Mouse (Mus musculus) CH12.LX (cell line): ENCODE measurements around the gene Mmp17. TPM values are rescaled to one million over a fixed set of nuclear protein-coding genes. Genes with fewer than 3 reads are reported as not detected.

Experiments used
- DNase-seq: peaks from one replicate; pipeline ENCODE4 v3.0.0-alpha.2; 2013; ENCODE audit errors: extremely low read depth
- H3K27ac ChIP-seq: 2 replicates; pipeline ENCODE4 v1.5.1; 2012; ENCODE audit warnings: low read depth, mild to moderate bottlenecking, control low read depth, moderate library complexity; ENCODE audit not compliant: insufficient read depth
- H3K27me3 ChIP-seq: replicated peaks from 2 replicates; pipeline ENCODE3; 2012; ENCODE audit warnings: inconsistent platforms
- H3K36me3 ChIP-seq, 2 experiments: replicated peaks in 1 of 2; 2 replicates each; pipeline versions ENCODE3 to v1.6.1; 2012; ENCODE audit warnings: inconsistent platforms in 1 of 2, low read length in 1 of 2, mild to moderate bottlenecking in 1 of 2, mixed read lengths in 1 of 2, moderate library complexity in 1 of 2; ENCODE audit not compliant: control insufficient read depth in 1 of 2, insufficient read depth in 1 of 2
- H3K4me1 ChIP-seq, 2 experiments: 2 replicates each; pipeline ENCODE4 v1.6.1; 2012; ENCODE audit warnings: inconsistent platforms in 1 of 2, moderate library complexity in 1 of 2; ENCODE audit not compliant: insufficient read depth in 2 of 2, control insufficient read depth in 1 of 2
- H3K4me2 ChIP-seq: 2 replicates; pipeline ENCODE4 v1.6.1; 2012; ENCODE audit warnings: low read depth, mild to moderate bottlenecking, control low read depth; ENCODE audit not compliant: poor library complexity, insufficient read depth, severe bottlenecking
- H3K4me3 ChIP-seq, 3 experiments: fragments of 150-350 bp in 1 of 3; sonication (generic) in 1 of 3; replicated peaks in 1 of 3; 2 replicates each; pipeline versions ENCODE3 to v1.5.1; 2011 to 2012; ENCODE audit warnings: low read depth in 2 of 3, low read length in 2 of 3, mild to moderate bottlenecking in 2 of 3, moderate library complexity in 2 of 3, control low read depth in 1 of 3, improper control_type of control experiment in 1 of 3, inconsistent platforms in 1 of 3, mixed read lengths in 1 of 3; ENCODE audit not compliant: poor library complexity in 1 of 3
- H3K79me2 ChIP-seq: replicated peaks from 2 replicates; pipeline ENCODE4 v1.6.1; 2012; ENCODE audit warnings: mild to moderate bottlenecking, moderate library complexity; ENCODE audit not compliant: control insufficient read depth, poor library complexity, insufficient read depth, severe bottlenecking; ENCODE audit errors: extremely low read depth
- H3K9ac ChIP-seq: 2 replicates; pipeline ENCODE4 v1.6.1; 2012; ENCODE audit warnings: low read depth, mild to moderate bottlenecking, control low read depth, moderate library complexity; ENCODE audit not compliant: insufficient read depth
- H3K9me3 ChIP-seq: replicated peaks from 2 replicates; pipeline ENCODE3; 2012; ENCODE audit warnings: low read length, inconsistent platforms, mixed read lengths
- BHLHE40 ChIP-seq: IDR thresholded peaks from 2 replicates; pipeline ENCODE4 v1.6.1; 2011; ENCODE audit warnings: mild to moderate bottlenecking, low read depth, low read length, improper control_type of control experiment
- CHD1 ChIP-seq: IDR thresholded peaks from 2 replicates; pipeline ENCODE4 v1.6.1; 2012; ENCODE audit warnings: low read depth, low read length, improper control_type of control experiment, inconsistent platforms
- CTCF ChIP-seq, 2 experiments: IDR thresholded peaks in 1 of 2; conservative IDR thresholded peaks in 1 of 2; 2 replicates each; pipeline ENCODE4 v1.5.1; 2011 to 2012; ENCODE audit warnings: low read depth in 2 of 2, low read length in 2 of 2, improper control_type of control experiment in 1 of 2, inconsistent platforms in 1 of 2, mild to moderate bottlenecking in 1 of 2, moderate library complexity in 1 of 2
- E2F4 ChIP-seq: IDR thresholded peaks from 2 replicates; pipeline ENCODE4 v1.6.1; 2011; ENCODE audit warnings: low read depth, low read length, improper control_type of control experiment; ENCODE audit not compliant: insufficient replicate concordance
- EP300 ChIP-seq: IDR thresholded peaks from 2 replicates; pipeline ENCODE4 v1.6.1; 2011; ENCODE audit warnings: low read length, improper control_type of control experiment
- GABPA ChIP-seq: IDR thresholded peaks from 2 replicates; pipeline ENCODE4 v1.6.1; 2012; ENCODE audit warnings: low read depth, low read length, improper control_type of control experiment, inconsistent platforms; ENCODE audit not compliant: insufficient replicate concordance
- JUN ChIP-seq: IDR thresholded peaks from 2 replicates; pipeline ENCODE4 v1.6.1; 2011; ENCODE audit warnings: low read depth, mild to moderate bottlenecking, low read length, improper control_type of control experiment, moderate library complexity; ENCODE audit not compliant: insufficient read depth
- KAT2A ChIP-seq: IDR thresholded peaks from 2 replicates; pipeline ENCODE4 v1.6.1; 2012; ENCODE audit warnings: low read length, improper control_type of control experiment, inconsistent platforms; ENCODE audit not compliant: insufficient replicate concordance
- MAFK ChIP-seq: IDR thresholded peaks from 2 replicates; pipeline ENCODE4 v1.6.1; 2011; ENCODE audit warnings: low read length, improper control_type of control experiment; ENCODE audit not compliant: insufficient replicate concordance
- MAX ChIP-seq: IDR thresholded peaks from 2 replicates; pipeline ENCODE4 v1.6.1; 2011; ENCODE audit warnings: low read length, improper control_type of control experiment
- MEF2A ChIP-seq: IDR thresholded peaks from 2 replicates; pipeline ENCODE4 v1.6.1; 2014; ENCODE audit warnings: low read depth, mild to moderate bottlenecking, inconsistent platforms, low read length, improper control_type of control experiment, borderline replicate concordance
- MXI1 ChIP-seq: IDR thresholded peaks from 2 replicates; pipeline ENCODE4 v1.6.1; 2011; ENCODE audit warnings: mild to moderate bottlenecking, low read depth, low read length, improper control_type of control experiment
- MYC ChIP-seq: IDR thresholded peaks from 2 replicates; pipeline ENCODE4 v1.6.1; 2011; ENCODE audit warnings: low read depth, mild to moderate bottlenecking, improper control_type of control experiment, low read length
- NRF1 ChIP-seq: IDR thresholded peaks from 2 replicates; pipeline ENCODE4 v1.6.1; 2014; ENCODE audit warnings: low read depth, mild to moderate bottlenecking, inconsistent platforms, low read length, improper control_type of control experiment, moderate library complexity
- POLR2AphosphoS2 ChIP-seq: IDR thresholded peaks from 2 replicates; pipeline ENCODE4 v1.6.1; 2011; ENCODE audit warnings: low read depth, low read length, improper control_type of control experiment
- RAD21 ChIP-seq: IDR thresholded peaks from 2 replicates; pipeline ENCODE4 v1.6.1; 2011; ENCODE audit warnings: low read depth, mild to moderate bottlenecking, low read length, improper control_type of control experiment, moderate library complexity
- RCOR1 ChIP-seq: conservative IDR thresholded peaks from 2 replicates; pipeline ENCODE4 v1.6.1; 2012; ENCODE audit warnings: low read depth, mild to moderate bottlenecking, inconsistent platforms, low read length, improper control_type of control experiment
- SIN3A ChIP-seq: IDR thresholded peaks from 2 replicates; pipeline ENCODE4 v1.6.1; 2012; ENCODE audit warnings: low read length, improper control_type of control experiment, inconsistent platforms
- SMC3 ChIP-seq: IDR thresholded peaks from 2 replicates; pipeline ENCODE4 v1.6.1; 2011; ENCODE audit warnings: low read depth, low read length, improper control_type of control experiment
- TBP ChIP-seq: conservative IDR thresholded peaks from 2 replicates; pipeline ENCODE4 v1.6.1; 2011; ENCODE audit warnings: low read depth, low read length, improper control_type of control experiment
- TCF12 ChIP-seq: IDR thresholded peaks from 2 replicates; pipeline ENCODE4 v1.6.1; 2014; ENCODE audit warnings: low read depth, mild to moderate bottlenecking, inconsistent platforms, low read length, improper control_type of control experiment
- UBTF ChIP-seq: IDR thresholded peaks from 2 replicates; pipeline ENCODE4 v1.6.1; 2012; ENCODE audit warnings: low read depth, mild to moderate bottlenecking, inconsistent platforms, low read length, improper control_type of control experiment, moderate library complexity
- USF1 ChIP-seq: IDR thresholded peaks from 2 replicates; pipeline ENCODE4 v1.6.1; 2014; ENCODE audit warnings: low read depth, mild to moderate bottlenecking, inconsistent platforms, low read length, improper control_type of control experiment
- ZC3H11A ChIP-seq: IDR thresholded peaks from 2 replicates; pipeline ENCODE4 v1.6.1; 2012; ENCODE audit warnings: low read depth, mild to moderate bottlenecking, inconsistent platforms, low read length, improper control_type of control experiment
- ZNF384 ChIP-seq: IDR thresholded peaks from 2 replicates; pipeline ENCODE4 v1.6.1; 2012; ENCODE audit warnings: low read depth, low read length, improper control_type of control experiment, inconsistent platforms
- dilution Hi-C: fragments of 300-500 bp; cut with MboI; formaldehyde crosslinking; loops from 2 replicates; pipeline ENCODE4 v1.14.3; 2020; ENCODE audit warnings: low sequenced_read_pairs; ENCODE audit not compliant: extremely low pct_unique_long_range_greater_than_20kb, extremely low pct_ligation_motif_present
- in situ Hi-C: fragments of 300-500 bp; cut with MboI; formaldehyde crosslinking; loops from 3 replicates; pipeline ENCODE4 v1.14.3; 2019; ENCODE audit warnings: low sequenced_read_pairs, low pct_ligation_motif_present, low pct_unique_long_range_greater_than_20kb, mixed read lengths
- polyA plus RNA-seq: library from polyadenylated mRNA; unstranded; fragments of >175 nt; gene quantifications from 2 replicates; pipeline ENCODE4 v1.2.1, GENCODE M21; 2012; ENCODE audit warnings: low read depth; ENCODE audit not compliant: insufficient read length
- total RNA-seq, 2 experiments: library from RNA; depleted of rRNA; stranded (reverse); fragments of 300-350 nt in 1 of 2; fragments of >200 nt in 1 of 2; gene quantifications; 2 replicates each; pipeline ENCODE4 v1.2.3; 2012 to 2014

Mmp17 gene
- total and polyA plus RNA-seq, 3 experiments: 0.51 TPM; not detected in 2

DNA sequence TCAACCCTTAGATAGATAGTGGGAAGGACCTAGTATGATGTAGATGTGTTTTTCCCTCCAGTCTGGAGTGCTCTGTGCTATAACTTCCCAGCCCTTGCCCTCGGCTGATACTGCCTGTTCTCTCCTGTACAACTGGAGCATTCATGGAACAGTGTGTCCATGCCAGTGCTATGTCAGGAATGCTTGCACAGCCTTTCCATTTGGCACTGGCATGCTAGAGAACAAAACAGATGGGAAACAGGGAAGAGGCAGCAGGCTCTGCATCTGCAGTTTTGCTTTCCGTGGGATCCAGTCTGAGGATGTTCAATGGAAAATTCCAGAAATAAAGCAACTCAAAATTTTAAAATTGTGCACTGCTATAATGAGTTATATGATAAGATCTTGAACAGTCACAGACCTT, 49.5 kb upstream of the Mmp17 start:
- Histone ChIP-seq H3K9me3 (no peaks in the 10 kb centered on the region), H3K27me3 (no peaks in the 10 kb centered on the region), H3K4me3 (no peak overlapping the region), H3K79me2 (no peaks in the 10 kb centered on the region), H3K9ac (no peak overlapping the region), H3K4me2 (no peak overlapping the region), H3K27ac (no peak overlapping the region), H3K4me1 (no peaks in the 10 kb centered on the region)
- in situ Hi-C loops: no loop called here
- TF ChIP-seq MYC (no peak), RCOR1 (no peak)
- TF ChIP-seq, all 38 proteins: peak for 0
- peaks cover 54 to 94% of the 10 kb centered on the region in 2 experiments for H3K36me3 ChIP-seq
- dilution Hi-C loops: no loop called here
- no peak for DNase-seq

GRCm38 (mm10) chr5:129535021-129535420, 48.9 kb upstream of the Mmp17 start:
- H3K36me3 ChIP-seq: peaks cover 52 to 93% of the 10 kb centered on the region in 2 experiments
- H3K4me2 ChIP-seq: no peak overlapping the region
- in situ Hi-C loops: no loop called here
- H3K27me3 ChIP-seq: no peaks in the 10 kb centered on the region
- no peaks in the 10 kb centered on the region for H3K9me3 ChIP-seq
- TF ChIP-seq CTCF (conservative IDR thresholded peaks at IDR 0.05 in 1 of 2, IDR thresholded peaks at IDR 0.05 in 1 of 2; ENCODE audit: low read depth in 2 of 2, low read length in 2 of 2): no peak
- no peak for TF ChIP-seq TBP
- TF ChIP-seq MXI1: no peak
- TF ChIP-seq MAFK: no peak
- no peak for TF ChIP-seq BHLHE40
- TF ChIP-seq SMC3: no peak
- no peak for TF ChIP-seq E2F4
- no peak for TF ChIP-seq SIN3A
- TF ChIP-seq UBTF: no peak
- no peak for TF ChIP-seq RCOR1
- no peak for TF ChIP-seq CHD1
- no peak for TF ChIP-seq MYC
- no peak for TF ChIP-seq MEF2A
- TF ChIP-seq TCF12: no peak
- TF ChIP-seq POLR2AphosphoS2: no peak
- dilution Hi-C loops: no loop called here
- H3K4me3 ChIP-seq: no peak overlapping the region
- H3K79me2 ChIP-seq: no peaks in the 10 kb centered on the region
- no peak overlapping the region for H3K9ac ChIP-seq
- no peak for DNase-seq
- no peaks in the 10 kb centered on the region for H3K4me1 ChIP-seq
- H3K27ac ChIP-seq: no peak overlapping the region

GRCm38 (mm10) chr5:129535431-129535830, 48.5 kb upstream of the Mmp17 start:
- Histone ChIP-seq H3K27me3 (no peaks in the 10 kb centered on the region), H3K27ac (no peak overlapping the region), H3K36me3 (peaks cover 55 to 93% of the 10 kb centered on the region in 2 experiments), H3K4me1 (no peaks in the 10 kb centered on the region), H3K9me3 (no peaks in the 10 kb centered on the region), H3K9ac (no peak overlapping the region), H3K4me2 (no peak overlapping the region), H3K4me3 (no peak overlapping the region), H3K79me2 (no peaks in the 10 kb centered on the region)
- no peak for DNase-seq
- in situ Hi-C loops (no loop called here), dilution Hi-C loops (no loop called here)
- TF ChIP-seq MEF2A (no peak), ZC3H11A (no peak), RAD21 (no peak), TCF12 (no peak), POLR2AphosphoS2 (no peak), RCOR1 (no peak), JUN (no peak), MXI1 (no peak), GABPA (no peak), EP300 (no peak), NRF1 (no peak), BHLHE40 (no peak), MAFK (no peak), KAT2A (no peak), USF1 (no peak), ZNF384 (no peak), TBP (no peak), MAX (no peak)
